Mouse (Mus musculus) frontal cortex, postnatal 10 days (tissue): ENCODE measurements around the gene Nt5c3b.

Experiments used
- DNase-seq, 2 experiments: peaks; one replicate each; pipeline ENCODE4 v3.0.0; 2022; ENCODE audit warnings: low spot score in 2 of 2, mixed read lengths in 1 of 2

Gene Nt5c3b

GRCm38 (mm10) chr11:100379311-100379710 lies 62.3 kb downstream of the Nt5c3b start:
- DNase-seq: no peak

GRCm38 (mm10) chr11:100378446-100378845 lies 63.2 kb downstream of the Nt5c3b start:
- no peak for DNase-seq

DNA sequence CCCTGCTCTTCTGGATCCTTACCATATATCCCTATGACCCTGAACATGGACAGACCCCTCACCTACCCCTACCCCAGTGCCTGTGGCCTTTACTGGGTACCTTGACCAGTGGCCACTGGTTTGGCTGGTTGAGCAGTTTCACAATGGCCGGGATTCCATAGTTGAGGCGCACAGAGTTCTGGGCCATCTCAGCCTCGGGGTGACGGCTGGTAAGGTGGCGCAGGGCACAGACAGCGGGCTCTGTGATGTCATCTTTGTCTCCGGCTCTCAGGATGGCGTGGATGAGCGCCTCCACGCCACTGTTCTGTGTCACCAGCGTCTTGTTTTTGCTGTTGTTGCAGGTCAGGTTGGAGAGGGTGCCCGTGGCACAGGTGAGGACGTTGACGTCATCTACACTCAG lies 63.6 kb downstream of the Nt5c3b start:
- no peak for DNase-seq

GRCm38 (mm10) chr11:100376746-100377389 lies 64.7 kb downstream of the Nt5c3b start:
- DNase-seq: no peak

- no peak for DNase-seq
These were observed 65.6 kb downstream of the Nt5c3b start for GRCm38 (mm10) chr11:100376005-100376404.

GRCm38 (mm10) chr11:100375127-100375526 lies 66.5 kb downstream of the Nt5c3b start:
- no peak for DNase-seq
